Mouse (Mus musculus): ENCODE measurements around the gene Ddx43. TPM values are rescaled to one million over a fixed set of nuclear protein-coding genes. Genes with fewer than 3 reads are reported as not detected.
A peak's percentile ranks its signal among the peaks of the same experiment; 100 is the strongest.

The Ddx43 gene
- polyA plus RNA-seq, 1 experiment: 0.11 TPM

DNA sequence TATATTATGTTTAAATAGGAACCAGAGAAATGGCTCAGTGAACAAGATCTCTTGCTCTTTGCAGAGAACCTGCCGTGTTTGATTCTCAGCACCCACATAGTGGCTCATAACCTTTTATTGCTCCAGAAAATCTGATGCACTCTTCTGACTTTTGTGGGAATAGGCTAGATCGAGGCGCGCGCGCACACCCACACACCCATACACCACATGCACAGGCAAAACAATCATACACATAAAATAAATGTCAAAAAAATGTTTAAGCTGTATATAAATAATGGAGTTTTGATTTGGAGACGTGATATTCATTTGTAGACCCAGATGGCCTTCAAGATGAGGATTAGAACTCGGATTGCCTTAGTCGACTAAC lies 52.0 kb downstream of the Ddx43 start:
- Histone ChIP-seq H3K36me3 (ENCODE audit: control insufficient read depth, insufficient read depth, low read length) (no peaks in the 10 kb centered on the region; the same call in 1 of the 2 replicates), H3K27ac (ENCODE audit: control insufficient read depth, insufficient read depth, low read length) (no peak overlapping the region), H3K27me3 (ENCODE audit: control insufficient read depth, insufficient read depth, low read length) (no peaks in the 10 kb centered on the region; the same call in 1 of the 2 replicates), H3K4me1 (replicated peaks; ENCODE audit: control insufficient read depth, insufficient read depth, low read length) (peaks cover 11% of the 10 kb centered on the region), H3K4me3 (ENCODE audit: control insufficient read depth, insufficient read depth, low read length) (no peak overlapping the region)
- TF ChIP-seq CTCF (IDR thresholded peaks at IDR 0.05; ENCODE audit: borderline replicate concordance, control insufficient read depth, extremely low read depth, insufficient read depth, low read length, poor library complexity) (no peak), POLR2A (IDR thresholded peaks at IDR 0.05; ENCODE audit: control insufficient read depth, extremely low read depth, insufficient read depth, low read length, poor library complexity) (no peak)
- WGBS: 47% methylated on average over 9 of the region's 9 CpGs
- DNase-seq: no peak

DNA sequence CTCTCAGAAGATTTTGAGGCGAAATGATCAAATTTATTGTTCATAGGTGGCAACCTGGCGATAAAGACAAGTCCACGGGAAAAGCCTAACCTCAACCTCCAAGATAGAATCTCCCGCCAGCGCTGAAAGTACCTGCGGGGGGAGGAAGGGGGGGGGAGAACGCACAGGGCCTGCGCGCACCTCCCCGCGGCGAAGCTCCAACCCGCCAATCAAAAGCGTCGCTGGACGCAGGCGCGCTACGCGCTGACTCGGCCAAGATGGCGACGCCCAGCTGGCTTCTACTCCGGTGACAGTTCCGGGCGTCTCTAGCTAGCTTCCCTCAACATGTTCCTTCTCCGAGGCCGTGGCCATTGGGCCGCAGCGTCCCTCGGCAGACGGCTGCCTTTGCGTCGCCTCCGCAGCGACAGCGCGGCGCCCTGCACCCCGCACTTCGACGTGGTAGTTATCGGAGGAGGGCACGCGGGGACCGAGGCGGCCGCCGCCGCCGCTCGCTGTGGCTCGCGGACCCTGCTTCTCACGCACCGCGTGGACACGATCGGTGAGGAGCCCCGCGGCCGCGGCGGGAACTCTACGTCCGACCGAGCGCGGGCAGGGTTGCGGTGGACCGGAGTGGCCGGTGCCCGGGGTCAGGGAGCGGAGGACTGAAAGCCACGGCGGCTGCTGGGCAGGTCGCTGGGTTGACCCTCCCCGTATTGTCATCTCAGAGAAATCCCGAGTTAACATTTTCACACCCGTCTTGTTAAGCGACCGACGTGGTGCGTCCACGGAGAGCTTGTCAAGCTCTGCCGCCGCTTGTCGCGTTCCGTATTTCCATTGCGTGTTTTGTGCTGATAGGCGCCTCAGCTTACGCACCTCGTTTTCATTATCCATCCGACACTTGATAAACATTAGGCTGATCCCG lies 52.6 kb downstream of the Ddx43 start, which contains the start of the genes Mto1 and Gm17324:
TSS of gene Mto1 (plus strand) at position 236 of the 901 bp plus-strand sequence.
TSS of gene Gm17324 (minus strand) at position 814 of the 901 bp plus-strand sequence.
- no peak within 1 kb of the TSS for H3K27ac ChIP-seq (ENCODE audit: control insufficient read depth, insufficient read depth, low read length)
- peaks cover 4% of the 10 kb centered on the region; the same call in 1 of the 2 replicates for H3K36me3 ChIP-seq (ENCODE audit: control insufficient read depth, insufficient read depth, low read length)
- DNase-seq: peak; percentile 86
- peaks cover 10% of the 10 kb centered on the region for H3K4me1 ChIP-seq (replicated peaks; ENCODE audit: control insufficient read depth, insufficient read depth, low read length)
- H3K4me3 ChIP-seq (ENCODE audit: control insufficient read depth, insufficient read depth, low read length): peak within 1 kb of the TSS; percentile 74
- no peaks in the 10 kb centered on the region for H3K27me3 ChIP-seq (ENCODE audit: control insufficient read depth, insufficient read depth, low read length)
- 0 out of 2 replicates have a peak, but pooled peaks have one; percentile 34 for TF ChIP-seq CTCF (IDR thresholded peaks at IDR 0.05; ENCODE audit: borderline replicate concordance, control insufficient read depth, extremely low read depth, insufficient read depth, low read length, poor library complexity)
- TF ChIP-seq POLR2A (IDR thresholded peaks at IDR 0.05; ENCODE audit: control insufficient read depth, extremely low read depth, insufficient read depth, low read length, poor library complexity): peak; percentile 88
- WGBS: under 1% methylated on average over 96 of the region's 96 CpGs

DNA sequence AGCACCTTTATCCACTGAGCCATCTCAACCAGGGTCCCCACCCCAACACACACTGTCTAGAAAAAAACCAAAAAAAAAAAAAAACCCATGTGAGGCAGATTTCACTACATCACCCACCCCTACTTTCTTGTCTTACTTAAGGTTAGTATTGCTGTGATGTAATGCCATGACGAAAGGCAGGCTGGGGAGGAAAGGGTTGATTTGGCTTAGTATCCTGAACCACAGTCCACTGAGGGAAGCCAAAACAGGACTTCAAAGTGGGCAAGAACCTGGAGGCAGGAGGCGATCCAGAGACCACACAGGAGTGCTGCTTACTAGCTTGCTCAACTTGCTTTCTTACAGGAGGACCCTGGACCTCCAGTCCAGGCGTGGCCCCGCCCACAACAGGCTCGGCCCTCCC lies 54.8 kb downstream of the Ddx43 start:
- no peak for DNase-seq
- TF ChIP-seq CTCF (IDR thresholded peaks at IDR 0.05; ENCODE audit: borderline replicate concordance, control insufficient read depth, extremely low read depth, insufficient read depth, low read length, poor library complexity) (no peak), POLR2A (IDR thresholded peaks at IDR 0.05; ENCODE audit: control insufficient read depth, extremely low read depth, insufficient read depth, low read length, poor library complexity) (no peak)
- Histone ChIP-seq H3K36me3 (ENCODE audit: control insufficient read depth, insufficient read depth, low read length) (peaks cover 17% of the 10 kb centered on the region), H3K27me3 (ENCODE audit: control insufficient read depth, insufficient read depth, low read length) (no peaks in the 10 kb centered on the region), H3K4me3 (ENCODE audit: control insufficient read depth, insufficient read depth, low read length) (no peak overlapping the region), H3K4me1 (replicated peaks; ENCODE audit: control insufficient read depth, insufficient read depth, low read length) (peaks cover 10% of the 10 kb centered on the region), H3K27ac (ENCODE audit: control insufficient read depth, insufficient read depth, low read length) (no peak overlapping the region)
- 94% methylated on average over 5 of the region's 5 CpGs for WGBS

DNA sequence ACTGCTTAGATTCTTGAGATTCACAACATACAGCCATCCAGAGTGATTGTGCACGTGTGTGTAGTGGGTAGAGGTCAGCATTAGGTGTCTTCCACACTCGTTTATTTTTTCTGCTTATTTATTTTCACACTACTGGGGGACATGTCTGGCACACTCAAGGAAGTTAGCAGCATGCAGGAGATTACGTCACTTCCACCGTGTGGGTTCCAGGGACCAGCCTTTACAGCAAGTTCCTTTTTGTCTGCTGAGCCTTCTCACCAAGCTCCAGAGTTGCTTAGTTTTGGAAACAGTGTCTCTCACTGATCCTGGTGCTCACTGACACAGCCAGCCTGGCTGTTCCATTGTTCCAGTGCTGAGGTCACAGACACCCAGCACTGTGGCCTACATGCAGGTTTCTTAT lies 55.8 kb downstream of the Ddx43 start:
- TF ChIP-seq CTCF (IDR thresholded peaks at IDR 0.05; ENCODE audit: borderline replicate concordance, control insufficient read depth, extremely low read depth, insufficient read depth, low read length, poor library complexity): no peak
- no peak for TF ChIP-seq POLR2A (IDR thresholded peaks at IDR 0.05; ENCODE audit: control insufficient read depth, extremely low read depth, insufficient read depth, low read length, poor library complexity)
- H3K4me1 ChIP-seq (replicated peaks; ENCODE audit: control insufficient read depth, insufficient read depth, low read length): peaks cover 10% of the 10 kb centered on the region
- H3K27ac ChIP-seq (ENCODE audit: control insufficient read depth, insufficient read depth, low read length): no peak overlapping the region
- H3K36me3 ChIP-seq (ENCODE audit: control insufficient read depth, insufficient read depth, low read length): peaks cover 17% of the 10 kb centered on the region
- H3K4me3 ChIP-seq (ENCODE audit: control insufficient read depth, insufficient read depth, low read length): no peak overlapping the region
- WGBS: 35% methylated on average over 4 of the region's 4 CpGs
- H3K27me3 ChIP-seq (ENCODE audit: control insufficient read depth, insufficient read depth, low read length): no peaks in the 10 kb centered on the region
- DNase-seq: no peak

DNA sequence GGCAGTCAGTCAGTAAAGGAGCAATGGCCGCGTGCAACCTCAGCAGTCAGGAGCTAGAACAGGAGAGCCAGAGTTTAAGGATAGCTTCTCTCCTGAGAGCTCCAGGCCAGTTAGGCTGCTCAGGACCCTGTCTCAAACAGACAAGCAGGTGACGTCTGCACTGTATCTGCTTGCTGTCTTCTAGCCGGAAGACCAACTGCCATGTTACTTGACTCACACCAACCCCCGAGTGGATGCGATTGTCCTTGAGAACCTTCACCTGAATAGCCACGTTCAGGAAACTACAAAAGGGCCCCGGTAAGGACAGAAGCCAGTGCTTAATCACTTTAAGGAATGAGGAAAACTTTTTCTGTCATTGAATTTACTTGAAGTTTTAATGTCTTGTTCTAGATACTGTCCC lies 61.4 kb downstream of the Ddx43 start:
- TF ChIP-seq POLR2A (IDR thresholded peaks at IDR 0.05; ENCODE audit: control insufficient read depth, extremely low read depth, insufficient read depth, low read length, poor library complexity) (no peak), CTCF (IDR thresholded peaks at IDR 0.05; ENCODE audit: borderline replicate concordance, control insufficient read depth, extremely low read depth, insufficient read depth, low read length, poor library complexity) (no peak)
- no peak overlapping the region for H3K4me3 ChIP-seq (ENCODE audit: control insufficient read depth, insufficient read depth, low read length)
- no peak overlapping the region for H3K27ac ChIP-seq (ENCODE audit: control insufficient read depth, insufficient read depth, low read length)
- no peaks in the 10 kb centered on the region for H3K4me1 ChIP-seq (replicated peaks; ENCODE audit: control insufficient read depth, insufficient read depth, low read length)
- 98% methylated on average over 8 of the region's 8 CpGs for WGBS
- no peak for DNase-seq
- no peaks in the 10 kb centered on the region for H3K27me3 ChIP-seq (ENCODE audit: control insufficient read depth, insufficient read depth, low read length)
- peaks cover 61% of the 10 kb centered on the region for H3K36me3 ChIP-seq (ENCODE audit: control insufficient read depth, insufficient read depth, low read length)

DNA sequence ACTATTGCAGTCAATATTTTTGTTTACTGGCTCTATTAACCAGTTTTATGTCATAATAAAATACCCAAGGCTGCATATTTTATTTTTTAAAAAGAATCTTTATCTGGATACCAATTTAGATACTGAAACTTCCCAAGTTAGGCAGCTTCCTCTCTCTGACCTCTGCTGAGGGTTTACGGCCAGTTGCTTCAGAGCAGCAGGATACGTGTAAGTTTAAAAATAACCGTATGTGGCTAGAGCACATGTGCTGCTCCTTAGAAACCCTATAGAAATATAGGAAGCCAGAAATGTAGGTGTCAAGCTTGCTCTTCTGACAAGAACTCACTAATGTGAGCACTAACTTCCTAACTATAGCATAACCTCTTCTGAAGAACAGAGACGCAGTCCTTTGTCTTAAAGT lies 67.8 kb downstream of the Ddx43 start:
- no peaks in the 10 kb centered on the region for H3K27me3 ChIP-seq (ENCODE audit: control insufficient read depth, insufficient read depth, low read length)
- WGBS: 89% methylated on average over 4 of the region's 4 CpGs
- DNase-seq: no peak
- peaks cover 52% of the 10 kb centered on the region for H3K36me3 ChIP-seq (ENCODE audit: control insufficient read depth, insufficient read depth, low read length)
- no peak overlapping the region for H3K4me3 ChIP-seq (ENCODE audit: control insufficient read depth, insufficient read depth, low read length)
- TF ChIP-seq CTCF (IDR thresholded peaks at IDR 0.05; ENCODE audit: borderline replicate concordance, control insufficient read depth, extremely low read depth, insufficient read depth, low read length, poor library complexity) (no peak), POLR2A (IDR thresholded peaks at IDR 0.05; ENCODE audit: control insufficient read depth, extremely low read depth, insufficient read depth, low read length, poor library complexity) (no peak)
- H3K4me1 ChIP-seq (replicated peaks; ENCODE audit: control insufficient read depth, insufficient read depth, low read length): no peaks in the 10 kb centered on the region
- H3K27ac ChIP-seq (ENCODE audit: control insufficient read depth, insufficient read depth, low read length): no peak overlapping the region
